Mouse (Mus musculus) ES-Bruce4 (cell line): ENCODE data around the gene Olfr1263. TPM values are rescaled to one million over a fixed set of nuclear protein-coding genes. Genes with fewer than 3 reads are reported as not detected.

Experiments
- H3K27ac ChIP-seq: 2 replicates; pipeline ENCODE4 v1.5.1; 2012; ENCODE audit warnings: low read length, inconsistent platforms; ENCODE audit not compliant: insufficient read depth
- H3K27me3 ChIP-seq: 2 replicates; pipeline ENCODE4 v1.6.1; 2012; ENCODE audit warnings: mild to moderate bottlenecking, low read length, inconsistent platforms; ENCODE audit not compliant: control insufficient read depth, poor library complexity, insufficient read depth, severe bottlenecking
- H3K36me3 ChIP-seq: 2 replicates; pipeline ENCODE4 v1.6.1; 2012; ENCODE audit warnings: inconsistent platforms, mild to moderate bottlenecking, low read length, moderate library complexity; ENCODE audit not compliant: control insufficient read depth, poor library complexity, insufficient read depth, severe bottlenecking
- H3K4me1 ChIP-seq: one replicate; pipeline ENCODE4 v1.8.1; 2011; ENCODE audit warnings: low read length; ENCODE audit not compliant: control insufficient read depth, insufficient read depth
- H3K4me3 ChIP-seq: 2 replicates; pipeline ENCODE4 v1.5.1; 2011; ENCODE audit warnings: low read depth, mild to moderate bottlenecking, low read length
- H3K9ac ChIP-seq: 2 replicates; pipeline ENCODE4 v1.6.1; 2012; ENCODE audit warnings: low read depth, mild to moderate bottlenecking, inconsistent platforms; ENCODE audit not compliant: poor library complexity, severe bottlenecking
- H3K9me3 ChIP-seq: replicated peaks from 2 replicates; pipeline ENCODE4 v1.6.1; 2012; ENCODE audit warnings: mild to moderate bottlenecking, low read length, inconsistent platforms; ENCODE audit not compliant: control insufficient read depth, poor library complexity, insufficient read depth, severe bottlenecking
- CTCF ChIP-seq: IDR thresholded peaks from one replicate; pipeline ENCODE4 v1.8.1; 2011; ENCODE audit warnings: low read depth, low read length
- EP300 ChIP-seq: IDR thresholded peaks from 2 replicates; pipeline ENCODE4 v1.6.1; 2011; ENCODE audit warnings: low read depth, low read length; ENCODE audit not compliant: insufficient read depth
- POLR2A ChIP-seq: IDR thresholded peaks from one replicate; pipeline ENCODE4 v1.8.1; 2011; ENCODE audit warnings: low read length; ENCODE audit not compliant: insufficient read depth
- polyA plus RNA-seq: library from polyadenylated mRNA; stranded (reverse); fragments of >200 nt; gene quantifications from 2 replicates; pipeline ENCODE4 v1.2.4, GENCODE M21; 2011; ENCODE audit warnings: low read depth; ENCODE audit not compliant: missing spikeins, insufficient read depth, insufficient read length

Olfr1263 gene
- not detected in 2 replicates for polyA plus RNA-seq

DNA sequence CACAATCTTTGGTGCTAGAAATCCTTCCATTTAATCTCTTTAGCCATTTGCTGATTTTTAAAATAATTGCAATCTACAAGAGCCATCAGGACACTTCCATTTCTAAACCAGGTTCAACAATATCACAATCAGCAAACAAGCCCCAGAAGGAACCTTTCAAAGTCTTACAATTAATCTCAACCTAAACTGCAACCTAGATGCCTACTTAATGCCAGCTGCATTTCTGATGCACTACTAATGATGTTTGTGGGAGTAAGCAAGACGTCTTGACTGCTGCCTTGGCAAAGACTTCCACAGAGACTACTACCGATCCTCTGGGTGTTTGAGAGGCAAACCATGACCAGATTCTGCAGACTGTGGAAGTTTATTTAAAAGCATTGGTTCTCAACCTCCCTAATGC lies at the start of gene Olfr1263:
Olfr1263 (plus strand) TSS at position 301 of the 400 bp plus-strand sequence.
- no peak for TF ChIP-seq CTCF
- TF ChIP-seq POLR2A = no peak
- no peak for TF ChIP-seq EP300
- H3K36me3 ChIP-seq = no peaks in the 10 kb centered on the region

DNA sequence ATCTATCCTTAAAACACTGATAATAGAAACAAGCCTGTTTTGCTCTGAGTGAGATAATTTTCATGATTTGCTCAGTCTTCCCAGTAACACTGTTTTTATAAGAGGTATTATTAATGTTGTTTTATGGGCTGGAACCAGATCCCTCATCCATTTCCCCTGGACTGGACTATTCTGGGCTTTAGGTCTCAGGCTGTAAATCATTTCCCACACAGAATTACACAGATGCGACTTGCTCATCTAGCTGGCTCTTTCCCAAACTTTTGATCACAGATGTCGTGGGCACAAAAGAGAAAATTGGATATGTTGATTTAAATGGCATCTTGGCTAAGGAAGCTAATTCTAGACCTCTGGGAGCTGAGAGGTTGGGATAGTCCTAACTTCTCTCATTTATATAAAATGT lies 37.7 kb upstream of the Olfr1263 start, which contains the start of gene Olfr1260:
Olfr1260 (plus strand) TSS at position 157 of the 400 bp plus-strand sequence.
- Histone ChIP-seq H3K27me3 (no peaks in the 10 kb centered on the region), H3K36me3 (no peaks in the 10 kb centered on the region), H3K9ac (no peak within 1 kb of the TSS), H3K4me3 (no peak within 1 kb of the TSS), H3K4me1 (no peaks in the 10 kb centered on the region), H3K9me3 (no peaks in the 10 kb centered on the region), H3K27ac (no peak within 1 kb of the TSS)
- TF ChIP-seq CTCF (no peak), EP300 (no peak), POLR2A (no peak)

More for the DNA sequence above, at the start of gene Olfr1263:
- Histone ChIP-seq H3K27ac (no peak within 1 kb of the TSS), H3K27me3 (no peaks in the 10 kb centered on the region), H3K9me3 (no peaks in the 10 kb centered on the region), H3K4me3 (no peak within 1 kb of the TSS), H3K9ac (no peak within 1 kb of the TSS), H3K4me1 (no peaks in the 10 kb centered on the region)

DNA sequence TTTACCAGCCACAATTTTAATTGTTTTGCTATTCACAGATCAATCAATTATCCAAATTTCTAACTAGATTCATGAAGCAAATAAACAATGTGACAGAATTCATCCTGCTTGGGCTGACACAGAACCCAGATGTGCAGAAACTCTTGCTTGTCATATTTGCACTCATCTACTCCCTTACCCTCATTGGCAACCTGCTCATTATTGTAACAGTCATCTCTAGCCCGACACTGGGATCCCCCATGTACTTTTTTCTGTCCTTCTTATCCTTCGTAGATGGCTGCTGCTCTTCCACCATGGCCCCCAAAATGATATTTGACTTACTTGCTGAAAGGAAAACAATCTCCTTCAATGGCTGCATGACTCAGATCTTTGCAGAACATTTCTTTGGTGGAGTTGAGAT lies 34.2 kb upstream of the Olfr1263 start:
- TF ChIP-seq CTCF (no peak), POLR2A (no peak), EP300 (no peak)

DNA sequence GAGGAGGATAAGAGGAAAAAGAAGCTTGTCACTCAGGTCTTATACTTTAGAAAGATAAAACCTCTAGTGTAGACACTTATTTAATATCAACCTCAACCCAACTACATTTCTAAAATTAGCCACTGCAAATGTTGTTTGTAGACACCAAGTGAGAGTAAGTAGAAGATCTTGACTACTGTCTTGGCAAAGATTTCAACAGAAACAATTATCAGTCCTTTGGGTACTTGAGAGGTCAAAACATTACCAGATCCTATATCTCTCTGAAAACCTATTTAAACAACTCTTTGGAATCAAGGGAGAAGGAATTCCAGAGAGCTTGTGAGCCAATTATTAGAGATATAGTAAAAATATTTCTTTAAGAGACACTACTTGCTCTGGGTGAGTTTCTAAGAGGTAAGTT lies 21.0 kb upstream of the Olfr1263 start, which contains the start of gene Olfr1261:
Olfr1261 (plus strand) TSS at position 301 of the 400 bp plus-strand sequence.
- Histone ChIP-seq H3K9ac (no peak within 1 kb of the TSS), H3K36me3 (no peaks in the 10 kb centered on the region)
- TF ChIP-seq CTCF (no peak), EP300 (no peak), POLR2A (no peak)

More for the DNA sequence above, 34.2 kb upstream of the Olfr1263 start:
- Histone ChIP-seq H3K36me3 (no peaks in the 10 kb centered on the region), H3K4me1 (no peaks in the 10 kb centered on the region), H3K27ac (no peak overlapping the region), H3K9ac (no peak overlapping the region), H3K4me3 (no peak overlapping the region), H3K27me3 (no peaks in the 10 kb centered on the region), H3K9me3 (no peaks in the 10 kb centered on the region)

DNA sequence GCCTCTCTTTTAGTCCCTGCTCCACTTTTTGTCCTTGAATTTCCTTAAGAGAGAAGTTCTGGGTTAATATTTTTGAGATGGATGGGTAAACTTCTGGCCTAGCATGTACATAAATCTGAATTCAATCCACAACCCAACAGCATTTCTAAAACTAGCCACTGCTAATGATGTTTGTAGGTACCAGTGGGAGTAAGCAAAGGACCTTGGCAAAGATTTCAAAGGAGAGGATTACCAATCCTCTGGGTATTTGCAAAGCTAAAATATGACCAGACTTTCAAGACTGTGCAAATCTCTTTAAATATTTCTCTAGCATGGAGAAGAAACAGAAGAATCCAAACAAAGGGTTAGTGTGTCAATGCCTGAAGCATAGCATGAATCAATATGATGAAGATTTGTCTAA lies 12.1 kb upstream of the Olfr1263 start, which contains the start of gene Olfr1262:
Olfr1262 (plus strand) TSS at position 301 of the 400 bp plus-strand sequence.
- H3K9me3 ChIP-seq = no peaks in the 10 kb centered on the region
- no peak within 1 kb of the TSS for H3K4me3 ChIP-seq
- no peak within 1 kb of the TSS for H3K9ac ChIP-seq
- no peaks in the 10 kb centered on the region for H3K27me3 ChIP-seq
- TF ChIP-seq POLR2A = no peak
- no peak for TF ChIP-seq CTCF
- no peaks in the 10 kb centered on the region for H3K4me1 ChIP-seq
- no peaks in the 10 kb centered on the region for H3K36me3 ChIP-seq
- H3K27ac ChIP-seq = no peak within 1 kb of the TSS

More for the DNA sequence above, 21.0 kb upstream of the Olfr1263 start, which contains the start of gene Olfr1261:
- Histone ChIP-seq H3K27ac (no peak within 1 kb of the TSS), H3K27me3 (no peaks in the 10 kb centered on the region), H3K4me3 (no peak within 1 kb of the TSS), H3K4me1 (no peaks in the 10 kb centered on the region), H3K9me3 (no peaks in the 10 kb centered on the region)

DNA sequence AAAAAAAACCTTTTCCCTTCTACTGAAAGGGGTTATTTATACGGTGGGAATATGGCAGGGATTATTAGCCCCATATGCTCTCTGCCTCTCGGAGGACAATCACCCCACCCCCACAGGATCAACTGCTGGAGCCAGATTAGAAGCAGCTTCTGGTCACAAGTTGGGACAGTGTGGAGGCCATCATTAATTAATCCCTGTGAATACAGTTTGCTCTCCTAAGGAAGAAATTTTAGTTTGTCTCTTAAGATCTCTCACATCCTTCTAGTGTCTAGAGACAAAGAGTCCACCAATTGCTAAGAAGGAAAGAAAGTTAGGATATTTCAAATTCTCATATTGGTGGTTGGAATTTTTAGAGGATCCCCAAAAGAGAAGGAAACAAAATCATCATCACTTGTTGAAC lies 13.5 kb downstream of the Olfr1263 start, which contains the start of gene Olfr1264:
Olfr1264 (minus strand) TSS at position 101 of the 400 bp plus-strand sequence.
- TF ChIP-seq POLR2A = no peak
- TF ChIP-seq EP300 = no peak
- H3K4me3 ChIP-seq = no peak within 1 kb of the TSS
- no peaks in the 10 kb centered on the region for H3K4me1 ChIP-seq

More for the DNA sequence above, 13.5 kb downstream of the Olfr1263 start, which contains the start of gene Olfr1264:
- no peak within 1 kb of the TSS for H3K9ac ChIP-seq
- no peaks in the 10 kb centered on the region for H3K36me3 ChIP-seq
- H3K9me3 ChIP-seq = no peaks in the 10 kb centered on the region
- H3K27ac ChIP-seq = no peak within 1 kb of the TSS
- H3K27me3 ChIP-seq = no peaks in the 10 kb centered on the region
